Mouse (Mus musculus): ENCODE measurements at regions not wholly inside any gene's neighbourhood (a gene's known extent, or its start where the extent isn't known, plus 50 kb on each side); places are given as distances from the start of the nearest gene placed in this dataset.

DNA sequence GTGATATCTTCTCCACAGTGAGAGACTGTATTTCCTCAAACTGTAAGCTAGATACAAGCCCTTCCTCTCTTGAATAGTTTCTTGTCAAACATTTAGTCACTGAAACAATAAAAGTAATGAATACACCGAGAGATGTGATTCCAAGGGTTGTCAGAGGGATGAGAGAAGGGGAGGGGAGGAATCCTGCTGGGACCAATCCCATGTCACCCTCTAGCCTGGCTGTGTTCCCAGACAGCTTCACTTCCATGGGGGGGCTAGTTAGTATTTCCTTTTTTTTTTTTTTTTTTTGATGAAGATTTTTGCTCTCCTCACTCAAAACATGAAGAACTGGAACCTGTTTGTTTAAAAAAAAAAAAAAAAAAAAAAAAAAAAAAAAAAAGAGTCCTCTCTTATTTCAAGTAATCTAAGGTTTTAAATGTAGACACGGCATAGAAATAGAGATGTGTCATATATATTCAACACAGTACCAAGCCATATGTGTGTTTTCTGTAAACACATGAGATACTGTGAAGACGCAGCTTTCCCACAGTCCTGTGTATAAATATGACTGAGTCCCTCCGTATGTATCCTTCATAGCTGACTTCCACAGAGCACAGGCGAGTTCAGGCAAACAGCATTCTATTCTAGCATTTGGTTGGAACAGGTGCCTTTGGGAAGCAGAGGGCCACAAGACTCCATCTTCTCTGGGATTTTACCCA is 51.9 kb upstream of the Agap1 start:
- no peak overlapping the region for H3K9ac ChIP-seq
- peaks cover 12% of the 10 kb centered on the region for H3K27me3 ChIP-seq
- 80% methylated on average over 5 of the region's 5 CpGs for WGBS
- H3K27ac ChIP-seq = no peak overlapping the region
- H3K4me3 ChIP-seq = no peak overlapping the region
- H3K9me3 ChIP-seq (replicated peaks) = no peaks in the 10 kb centered on the region
- no peak for ATAC-seq (ENCODE audit: low FRiP score)
- no peaks in the 10 kb centered on the region for H3K36me3 ChIP-seq
- H3K4me2 ChIP-seq (replicated peaks) = no peak overlapping the region
- H3K4me1 ChIP-seq = peaks cover 12% of the 10 kb centered on the region

DNA sequence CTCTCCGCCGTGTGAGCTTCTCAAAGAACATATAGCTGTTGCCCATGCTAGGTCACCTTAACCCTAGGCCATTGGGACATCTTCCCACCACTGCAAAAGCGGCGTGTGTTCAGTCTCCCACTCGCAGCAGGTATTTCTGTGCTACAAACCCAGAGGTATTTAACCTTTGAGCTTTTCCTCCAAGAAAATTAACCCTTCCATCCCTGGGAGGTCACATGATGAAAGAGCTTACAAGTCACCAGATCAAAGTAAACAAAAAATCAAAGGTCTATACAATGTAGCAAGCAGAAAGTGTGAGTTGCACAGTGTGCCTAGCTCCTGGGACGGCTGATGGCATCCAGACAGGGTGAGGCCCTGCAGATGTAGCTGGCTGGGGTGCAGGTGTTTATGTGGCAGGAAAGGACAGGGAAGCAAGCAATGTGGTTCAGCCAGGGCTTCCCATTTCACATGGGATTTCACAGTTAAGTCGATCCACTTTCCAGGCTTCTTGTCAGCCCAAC is 51.0 kb upstream of the Agap1 start:
- WGBS = 64% methylated on average over 7 of the region's 7 CpGs
- Histone ChIP-seq H3K27ac (no peak overlapping the region), H3K9me3 (replicated peaks) (no peaks in the 10 kb centered on the region), H3K4me3 (no peak overlapping the region), H3K4me2 (replicated peaks) (no peak overlapping the region), H3K4me1 (peaks cover 12% of the 10 kb centered on the region), H3K27me3 (peaks cover 12% of the 10 kb centered on the region), H3K36me3 (no peaks in the 10 kb centered on the region), H3K9ac (no peak overlapping the region)
- ATAC-seq (ENCODE audit: low FRiP score) = no peak

Data from hindbrain, embryonic 12.5 days (tissue).